Mouse (Mus musculus): Measurements from ENCODE around the gene Coq8a. TPM values are rescaled to one million over a fixed set of nuclear protein-coding genes. Genes with fewer than 3 reads are reported as not detected.

Gene Coq8a
- 8.9 and 9.2 TPM in 2 replicates for polyA plus RNA-seq (2015; fragmentation: Nextera tagmentation; extraction: Ambion mirVana)

GRCm38 (mm10) chr1:180198959-180199714 is at the start of gene Coq8a:
Gene Coq8a (minus strand): TSS chr1:180199602.

Other genes starting within 250 kb of the Coq8a start
- 30.7 and 36.1 TPM in 2 replicates for gene Cdc42bpa, start 239.1 kb downstream of the Coq8a start, polyA plus RNA-seq (2015; fragmentation: Nextera tagmentation; extraction: Ambion mirVana)
- gene Psen2, start 63.8 kb upstream of the Coq8a start, polyA plus RNA-seq (2015; fragmentation: Nextera tagmentation; extraction: Ambion mirVana) = 24.8 and 27.1 TPM in 2 replicates
- 6.6 and 6.8 TPM in 2 replicates for gene Itpkb, start 130.9 kb upstream of the Coq8a start, polyA plus RNA-seq (2015; fragmentation: Nextera tagmentation; extraction: Ambion mirVana)

All from neural tube, postnatal 0 days (tissue).